Mouse (Mus musculus) hindbrain, embryonic 11.5 days (tissue): ENCODE measurements at regions not wholly inside any gene's neighbourhood (a gene's known extent, or its start where the extent isn't known, plus 50 kb on each side); places are given as distances from the start of the nearest gene placed in this dataset.

Experiments
- ATAC-seq: fragments of 200-750 bp; cut with Nextera tagmentation; 2 replicates; pipeline ENCODE4 v1.8.0; 2017; ENCODE audit warnings: mild to moderate bottlenecking, moderate TSS enrichment, moderate library complexity; ENCODE audit not compliant: low FRiP score
- DNase-seq: peaks from one replicate; pipeline ENCODE4 v3.0.0-alpha.2; 2015; ENCODE audit warnings: low spot score
- H3K27ac ChIP-seq: fragments of 300-500 bp; sonication (generic); 2 replicates; pipeline ENCODE4 v1.5.1; 2014; ENCODE audit warnings: mild to moderate bottlenecking, low read depth, low read length
- H3K27me3 ChIP-seq: fragments of 300-500 bp; sonication (generic); 2 replicates; pipeline ENCODE4 v1.6.1; 2014; ENCODE audit warnings: mild to moderate bottlenecking, low read length, moderate library complexity, mixed read lengths; ENCODE audit not compliant: control insufficient read depth, insufficient read depth
- H3K36me3 ChIP-seq: fragments of 300-500 bp; sonication (generic); 2 replicates; pipeline ENCODE4 v1.6.1; 2014; ENCODE audit warnings: mild to moderate bottlenecking, low read length, moderate library complexity, mixed read lengths; ENCODE audit not compliant: control insufficient read depth, insufficient read depth
- H3K4me1 ChIP-seq: fragments of 300-500 bp; sonication (generic); replicated peaks from 2 replicates; pipeline ENCODE4 v1.6.1; 2014; ENCODE audit warnings: low read length, mixed read lengths; ENCODE audit not compliant: control insufficient read depth, insufficient read depth
- H3K4me2 ChIP-seq: fragments of 300-500 bp; sonication (generic); replicated peaks from 2 replicates; pipeline ENCODE4 v1.6.1; 2014; ENCODE audit warnings: mild to moderate bottlenecking, low read depth, low read length
- H3K4me3 ChIP-seq: fragments of 300-500 bp; sonication (generic); 2 replicates; pipeline ENCODE4 v1.5.1; 2014; ENCODE audit warnings: low read depth, low read length
- H3K9ac ChIP-seq: fragments of 300-500 bp; sonication (generic); 2 replicates; pipeline ENCODE4 v1.6.1; 2014; ENCODE audit warnings: low read depth, low read length
- H3K9me3 ChIP-seq: fragments of 300-500 bp; sonication (generic); 2 replicates; pipeline ENCODE4 v1.6.1; 2016; ENCODE audit warnings: low read length; ENCODE audit not compliant: control insufficient read depth
- WGBS: fragments of 180-500 bp; shearing (Covaris S2); extraction: QIAGEN DNeasy Blood & Tissue Kit; methylation state at CpG from one replicate; pipeline ENCODE4 v1.1.7; 2014; 5-methylcytosine and 5-hydroxymethylcytosine counted together

DNA sequence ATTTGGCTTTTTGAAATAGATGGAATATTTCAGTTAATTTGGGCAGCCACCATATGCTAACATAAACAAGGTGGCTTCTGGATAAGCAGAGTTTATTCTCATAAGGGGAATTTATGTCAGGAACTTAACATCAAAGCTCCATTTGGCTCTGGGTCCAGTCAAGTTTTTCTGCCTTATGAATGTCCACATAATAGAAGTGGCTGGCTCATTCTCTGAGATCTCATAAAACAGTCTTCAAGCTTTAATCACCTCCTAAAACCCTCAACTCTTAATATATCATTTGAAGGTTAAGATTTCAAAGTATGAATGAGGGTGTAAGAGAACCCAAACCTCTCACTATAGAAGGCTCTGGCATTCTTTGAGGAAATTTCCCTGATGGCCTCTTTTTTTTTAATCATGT lies 1361.0 kb downstream of the Efna5 start:
- H3K4me2 ChIP-seq, result no peak overlapping the region
- H3K27ac ChIP-seq, result no peak overlapping the region
- DNase-seq, result no peak
- H3K9me3 ChIP-seq, result no peaks in the 10 kb centered on the region
- H3K36me3 ChIP-seq, result no peaks in the 10 kb centered on the region
- H3K4me3 ChIP-seq, result no peak overlapping the region
- H3K27me3 ChIP-seq, result no peaks in the 10 kb centered on the region
- no peak for ATAC-seq
- no peak overlapping the region for H3K9ac ChIP-seq
- no peaks in the 10 kb centered on the region for H3K4me1 ChIP-seq

DNA sequence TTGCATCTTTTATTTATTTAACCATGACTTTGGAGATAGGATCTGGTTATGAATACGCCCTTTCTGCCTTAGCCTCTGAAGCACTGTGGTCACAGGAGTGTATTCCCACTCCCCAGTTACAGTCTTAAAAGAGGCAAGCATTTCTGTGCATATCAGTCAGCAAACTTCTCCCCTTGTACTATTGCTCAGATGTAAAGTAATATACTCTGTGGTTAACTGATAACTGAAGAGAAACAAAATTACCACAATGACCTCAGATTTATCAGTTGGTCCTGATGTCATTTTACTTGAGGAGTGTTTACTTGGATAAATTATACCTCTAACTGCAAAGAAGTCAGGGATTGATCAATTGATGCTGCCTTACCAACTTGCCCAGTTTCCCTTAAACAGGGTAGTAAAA lies 1366.1 kb downstream of the Efna5 start:
- Histone ChIP-seq H3K4me1 (no peaks in the 10 kb centered on the region), H3K36me3 (no peaks in the 10 kb centered on the region), H3K4me3 (no peak overlapping the region), H3K27me3 (no peaks in the 10 kb centered on the region), H3K4me2 (no peak overlapping the region), H3K27ac (no peak overlapping the region), H3K9ac (no peak overlapping the region), H3K9me3 (no peaks in the 10 kb centered on the region)
- ATAC-seq (no peak), DNase-seq (no peak)
- WGBS, result 89% methylated on average over 1 of the region's 1 CpGs

DNA sequence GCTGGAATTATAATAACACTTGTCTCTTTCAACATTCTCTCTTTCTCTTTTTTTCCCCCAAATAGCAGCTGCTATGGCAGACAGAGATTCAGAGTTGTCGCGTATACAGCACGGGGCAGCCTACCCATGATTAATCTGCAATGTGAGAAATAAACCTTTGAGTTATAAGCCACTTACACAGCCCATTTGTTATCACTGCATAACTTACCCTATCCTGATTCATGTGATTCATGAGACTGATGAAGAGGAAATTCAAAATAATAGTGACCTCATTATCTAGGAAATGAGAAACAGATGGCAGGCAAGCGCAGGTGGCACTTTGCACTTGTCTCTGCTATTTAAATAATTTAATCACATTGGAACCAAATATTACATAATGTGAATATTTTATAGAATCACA lies 1367.7 kb downstream of the Efna5 start:
- no peak overlapping the region; the same call in 1 of the 2 replicates for H3K27ac ChIP-seq
- H3K36me3 ChIP-seq, result no peaks in the 10 kb centered on the region
- H3K4me3 ChIP-seq, result no peak overlapping the region
- no peaks in the 10 kb centered on the region for H3K9me3 ChIP-seq
- H3K27me3 ChIP-seq, result no peaks in the 10 kb centered on the region
- 56% methylated on average over 4 of the region's 4 CpGs for WGBS
- no peak overlapping the region for H3K9ac ChIP-seq
- ATAC-seq (peak; percentile 84), DNase-seq (no peak)
- H3K4me1 ChIP-seq, result no peaks in the 10 kb centered on the region
- H3K4me2 ChIP-seq, result no peak overlapping the region

DNA sequence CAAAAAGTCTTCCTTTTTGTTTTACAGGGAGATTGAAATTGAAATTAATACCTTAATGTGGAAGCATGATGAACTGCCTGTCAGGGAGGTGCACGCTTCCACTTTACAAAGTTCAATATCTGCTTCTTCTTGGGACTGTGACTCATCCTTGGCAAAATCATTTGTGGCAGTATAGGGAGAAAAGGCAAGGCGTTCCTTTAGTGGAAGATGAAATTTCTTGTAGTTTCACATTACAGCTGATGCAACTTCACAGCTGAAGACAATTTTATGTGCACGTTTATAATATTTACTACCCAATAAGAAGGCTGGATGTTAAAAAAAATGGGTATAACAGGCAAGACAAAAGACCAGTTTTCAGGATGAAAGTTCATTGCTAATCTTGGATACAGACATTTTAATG lies 1385.9 kb downstream of the Efna5 start:
- Histone ChIP-seq H3K4me3 (no peak overlapping the region), H3K27ac (no peak overlapping the region), H3K4me2 (no peak overlapping the region), H3K9ac (no peak overlapping the region), H3K36me3 (no peaks in the 10 kb centered on the region), H3K4me1 (no peaks in the 10 kb centered on the region), H3K27me3 (no peaks in the 10 kb centered on the region), H3K9me3 (no peaks in the 10 kb centered on the region)
- 81% methylated on average over 3 of the region's 3 CpGs for WGBS
- ATAC-seq, result no peak
- DNase-seq, result no peak

DNA sequence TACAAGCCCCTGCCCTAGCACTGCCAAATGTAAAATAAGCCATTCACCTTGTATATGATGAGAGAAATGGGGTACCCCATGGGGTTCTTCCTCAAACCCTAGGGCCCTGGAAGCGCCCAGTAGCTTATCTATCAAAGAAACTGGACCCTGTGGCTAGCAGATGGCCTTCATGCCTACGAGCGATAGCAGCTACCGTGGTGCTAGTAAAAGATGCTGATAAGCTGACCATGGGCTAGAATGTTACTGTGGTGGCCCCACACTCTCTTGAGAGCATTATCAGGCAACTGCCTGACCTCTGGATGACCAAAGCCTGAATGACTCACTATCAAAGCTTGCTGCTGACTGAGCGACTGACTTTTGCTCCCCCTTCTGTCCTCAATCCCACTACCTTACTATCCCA lies 1403.7 kb downstream of the Efna5 start:
- no peak for DNase-seq
- H3K27me3 ChIP-seq, result no peaks in the 10 kb centered on the region
- no peak for ATAC-seq
- H3K9me3 ChIP-seq, result peaks cover 5% of the 10 kb centered on the region; the same call in 1 of the 2 replicates
- no peak overlapping the region for H3K4me3 ChIP-seq
- no peaks in the 10 kb centered on the region for H3K36me3 ChIP-seq
- H3K27ac ChIP-seq, result no peak overlapping the region
- WGBS, result 92% methylated on average over 5 of the region's 5 CpGs
- H3K4me1 ChIP-seq, result no peaks in the 10 kb centered on the region
- H3K4me2 ChIP-seq, result no peak overlapping the region
- H3K9ac ChIP-seq, result no peak overlapping the region

DNA sequence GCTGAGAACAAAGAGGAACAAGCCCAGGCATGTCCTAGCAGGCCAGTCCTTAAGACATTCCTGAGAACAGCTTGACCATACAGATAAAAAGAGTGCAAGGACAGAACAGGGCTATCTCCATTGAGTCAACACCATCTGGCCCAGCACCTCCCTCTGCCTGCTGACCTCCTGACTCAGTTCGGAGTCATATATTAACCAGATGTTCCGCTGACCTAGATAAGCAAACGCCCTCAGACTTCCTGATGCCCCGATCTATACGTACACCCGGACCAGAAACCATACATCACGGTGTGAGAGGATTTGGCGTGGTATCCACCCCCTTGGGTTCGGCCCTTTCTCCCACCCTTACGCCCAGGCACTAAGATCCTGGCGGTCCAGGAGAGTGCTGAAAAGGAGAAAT lies 1406.7 kb downstream of the Efna5 start:
- Histone ChIP-seq H3K36me3 (no peaks in the 10 kb centered on the region), H3K4me3 (no peak overlapping the region), H3K4me2 (no peak overlapping the region), H3K27me3 (no peaks in the 10 kb centered on the region), H3K4me1 (no peaks in the 10 kb centered on the region), H3K9me3 (no peaks in the 10 kb centered on the region), H3K27ac (no peak overlapping the region), H3K9ac (no peak overlapping the region)
- ATAC-seq (no peak), DNase-seq (no peak)
- 91% methylated on average over 11 of the region's 11 CpGs for WGBS

DNA sequence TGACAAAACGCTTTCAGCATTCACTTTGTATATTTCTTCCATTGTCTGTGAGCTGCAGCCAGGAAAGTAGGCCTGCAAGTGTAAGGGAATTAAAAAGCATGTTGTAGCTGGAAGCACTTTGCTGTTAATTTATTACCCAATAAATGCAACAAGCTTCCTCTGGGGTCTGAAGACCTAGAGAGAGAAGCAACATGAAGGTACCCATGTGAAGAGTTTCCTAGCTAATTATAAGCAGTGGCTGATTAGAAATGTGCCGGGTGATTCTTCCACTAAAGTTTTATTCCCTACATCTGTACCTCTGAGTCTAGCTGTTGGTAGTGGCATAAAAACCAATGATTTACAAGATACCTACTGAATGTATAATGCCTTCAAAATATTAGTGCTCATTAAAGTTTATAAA lies 1428.2 kb downstream of the Efna5 start:
- Histone ChIP-seq H3K36me3 (no peaks in the 10 kb centered on the region), H3K9ac (no peak overlapping the region), H3K27me3 (no peaks in the 10 kb centered on the region), H3K4me3 (no peak overlapping the region), H3K9me3 (no peaks in the 10 kb centered on the region), H3K4me1 (no peaks in the 10 kb centered on the region), H3K4me2 (no peak overlapping the region), H3K27ac (no peak overlapping the region)
- ATAC-seq (no peak), DNase-seq (no peak)
- 91% methylated on average over 2 of the region's 2 CpGs for WGBS

DNA sequence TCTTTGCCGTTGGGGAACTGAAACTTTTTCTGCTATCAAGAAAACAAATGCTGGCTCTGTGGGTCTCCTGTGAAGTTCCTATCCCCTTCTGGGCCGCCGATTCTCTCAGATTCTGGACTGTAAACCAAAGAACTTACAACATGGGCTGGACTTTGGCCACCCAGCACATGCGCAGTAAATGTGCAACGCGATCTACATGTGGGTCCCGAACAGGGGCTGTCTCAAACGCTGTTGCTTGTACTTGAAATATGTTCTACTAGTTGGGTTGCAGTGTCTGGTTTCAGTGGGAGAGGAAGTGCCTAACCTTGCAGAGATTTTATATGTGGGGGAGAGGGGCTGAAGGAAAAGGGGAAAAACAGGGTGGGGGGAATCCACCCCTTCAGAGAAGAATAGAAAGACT lies 1454.3 kb downstream of the Efna5 start:
- 85% methylated on average over 8 of the region's 8 CpGs for WGBS
- Histone ChIP-seq H3K4me1 (no peaks in the 10 kb centered on the region), H3K4me3 (no peak overlapping the region), H3K27me3 (no peaks in the 10 kb centered on the region), H3K9ac (no peak overlapping the region), H3K9me3 (no peaks in the 10 kb centered on the region), H3K4me2 (no peak overlapping the region), H3K36me3 (no peaks in the 10 kb centered on the region), H3K27ac (no peak overlapping the region)
- DNase-seq, result no peak
- ATAC-seq, result no peak
